Mouse (Mus musculus): Measurements from ENCODE around the gene Depp1.

DNA sequence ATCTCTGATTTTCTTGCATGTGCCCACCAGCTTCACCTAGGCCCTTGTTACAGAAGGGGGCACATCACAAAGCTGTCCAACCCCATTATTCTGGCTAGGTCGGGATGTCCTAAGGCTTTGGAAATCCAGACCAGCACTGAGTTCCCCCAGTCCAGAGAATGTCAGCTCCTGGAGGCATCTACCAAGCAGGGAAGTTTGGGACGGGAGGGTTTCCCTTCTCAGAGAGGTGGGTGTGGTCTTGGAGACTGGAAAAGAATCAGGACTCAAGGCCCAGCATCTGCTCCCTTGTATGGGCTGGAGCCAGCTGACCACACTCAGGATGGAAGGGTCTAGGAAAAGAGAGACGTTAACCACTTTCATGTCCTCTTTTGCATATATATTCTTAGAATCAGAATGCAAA lies 2.8 kb downstream of the Depp1 start:
- TF ChIP-seq EP300 (IDR thresholded peaks at IDR 0.05; ENCODE audit: low read depth), result no peak
- no peak for TF ChIP-seq CTCF (IDR thresholded peaks at IDR 0.05; ENCODE audit: low read depth)

All from liver, embryonic 14.5 days (tissue).